Mouse (Mus musculus): Measurements from ENCODE around the gene Hlcs.

GRCm38 (mm10) chr16:94229890-94230289, 83.5 kb downstream of the Hlcs start:
- TF ChIP-seq POLR2A (IDR thresholded peaks at IDR 0.05; ENCODE audit: borderline replicate concordance, extremely low read depth, low read depth, low read length): no peak
- no peak for TF ChIP-seq CTCF (IDR thresholded peaks at IDR 0.05; ENCODE audit: insufficient read depth, low read length)

All from lung, adult 2 months (tissue).